Mouse (Mus musculus) lung, embryonic 16.5 days (tissue): ENCODE measurements around the gene Adtrp. TPM values are rescaled to one million over a fixed set of nuclear protein-coding genes. Genes with fewer than 3 reads are reported as not detected.
A peak's percentile ranks its signal among the peaks of the same experiment; 100 is the strongest.

Experiments
- ATAC-seq: fragments of 200-750 bp; cut with Nextera tagmentation; 2 replicates; pipeline ENCODE4 v1.8.0; 2017; ENCODE audit warnings: low read depth, mild to moderate bottlenecking, moderate library complexity
- H3K27ac ChIP-seq: fragments of 300-500 bp; sonication (generic); 2 replicates; pipeline ENCODE4 v1.5.1; 2014; ENCODE audit warnings: mild to moderate bottlenecking, control low read depth, low read length
- H3K27me3 ChIP-seq: fragments of 300-500 bp; sonication (generic); 2 replicates; pipeline ENCODE4 v1.6.1; 2014; ENCODE audit warnings: low read depth, low read length, mixed read lengths; ENCODE audit not compliant: control insufficient read depth, insufficient read depth
- H3K36me3 ChIP-seq: fragments of 300-500 bp; sonication (generic); 2 replicates; pipeline ENCODE4 v1.6.1; 2014; ENCODE audit warnings: low read length; ENCODE audit not compliant: control insufficient read depth, insufficient read depth
- H3K4me1 ChIP-seq: fragments of 300-500 bp; sonication (generic); replicated peaks from 2 replicates; pipeline ENCODE4 v1.6.1; 2014; ENCODE audit warnings: low read length, mixed read lengths; ENCODE audit not compliant: control insufficient read depth, insufficient read depth
- H3K4me2 ChIP-seq: fragments of 300-500 bp; sonication (generic); 2 replicates; pipeline ENCODE4 v1.6.1; 2014; ENCODE audit warnings: low read depth, low read length, control low read depth
- H3K4me3 ChIP-seq: fragments of 300-500 bp; sonication (generic); 2 replicates; pipeline ENCODE4 v1.5.1; 2014; ENCODE audit warnings: mild to moderate bottlenecking, low read length, control low read depth
- H3K9ac ChIP-seq: fragments of 300-500 bp; sonication (generic); 2 replicates; pipeline ENCODE4 v1.6.1; 2014; ENCODE audit warnings: low read length, control low read depth
- H3K9me3 ChIP-seq: fragments of 300-500 bp; sonication (generic); 2 replicates; pipeline ENCODE4 v1.6.1; 2016; ENCODE audit warnings: low read length; ENCODE audit not compliant: control insufficient read depth
- WGBS: fragments of 180-500 bp; shearing (Covaris S2); extraction: QIAGEN DNeasy Blood & Tissue Kit; methylation state at CpG from one replicate; pipeline ENCODE4 v1.1.7; 2014; 5-methylcytosine and 5-hydroxymethylcytosine counted together
- polyA plus RNA-seq: library from polyadenylated mRNA; unstranded; fragments of >200 nt; fragmentation: Nextera tagmentation; extraction: Ambion mirVana; gene quantifications from 2 replicates; pipeline ENCODE4 v1.2.1, GENCODE M21; 2015

The Adtrp gene
- polyA plus RNA-seq, 1 experiment from 2014 or later: 0.39 TPM

- Histone ChIP-seq H3K4me1 (peaks cover 8% of the 10 kb centered on the region; the same call in 1 of the 2 replicates), H3K4me3 (no peak overlapping the region), H3K27ac (no peak overlapping the region; the same call in 1 of the 2 replicates), H3K27me3 (no peaks in the 10 kb centered on the region), H3K36me3 (no peaks in the 10 kb centered on the region), H3K9me3 (no peaks in the 10 kb centered on the region), H3K4me2 (peak overlapping the region; percentile 26), H3K9ac (no peak overlapping the region)
- ATAC-seq: peak; percentile 61; the same call in 1 of the 2 replicates
- WGBS: 52% methylated on average over 7 of the region's 7 CpGs
These were observed 25.2 kb upstream of the Adtrp start for GRCm38 (mm10) chr13:41872686-41873085.

GRCm38 (mm10) chr13:41872161-41872562 lies 24.7 kb upstream of the Adtrp start:
- 23% methylated on average over 8 of the region's 8 CpGs for WGBS
- Histone ChIP-seq H3K9me3 (no peaks in the 10 kb centered on the region), H3K27me3 (no peaks in the 10 kb centered on the region), H3K4me3 (no peak overlapping the region), H3K4me1 (peaks cover 8% of the 10 kb centered on the region; the same call in 1 of the 2 replicates), H3K27ac (peak overlapping the region; percentile 23; the same call in 1 of the 2 replicates), H3K4me2 (peak overlapping the region; percentile 26), H3K36me3 (no peaks in the 10 kb centered on the region), H3K9ac (no peak overlapping the region)
- ATAC-seq: peak; percentile 52

- Histone ChIP-seq H3K27ac (peak overlapping the region; percentile 3; the same call in 1 of the 2 replicates), H3K36me3 (no peaks in the 10 kb centered on the region), H3K4me3 (no peak overlapping the region), H3K4me2 (no peak overlapping the region), H3K9ac (no peak overlapping the region), H3K9me3 (no peaks in the 10 kb centered on the region), H3K27me3 (no peaks in the 10 kb centered on the region), H3K4me1 (peaks cover 4% of the 10 kb centered on the region; the same call in 1 of the 2 replicates)
- peak; percentile 67 for ATAC-seq
- 49% methylated on average over 2 of the region's 2 CpGs for WGBS
These were observed 20.0 kb upstream of the Adtrp start for GRCm38 (mm10) chr13:41867533-41867932.

GRCm38 (mm10) chr13:41865575-41865974 lies 18.1 kb upstream of the Adtrp start:
- no peak overlapping the region for H3K9ac ChIP-seq
- no peaks in the 10 kb centered on the region for H3K36me3 ChIP-seq
- ATAC-seq: peak; percentile 81
- H3K4me1 ChIP-seq: no peaks in the 10 kb centered on the region; the same call in 1 of the 2 replicates
- no peaks in the 10 kb centered on the region for H3K27me3 ChIP-seq
- H3K9me3 ChIP-seq: peaks cover 1% of the 10 kb centered on the region; the same call in 1 of the 2 replicates
- H3K4me3 ChIP-seq: no peak overlapping the region
- H3K27ac ChIP-seq: peak overlapping the region; percentile 48
- H3K4me2 ChIP-seq: no peak overlapping the region
- 30% methylated on average over 6 of the region's 6 CpGs for WGBS

DNA sequence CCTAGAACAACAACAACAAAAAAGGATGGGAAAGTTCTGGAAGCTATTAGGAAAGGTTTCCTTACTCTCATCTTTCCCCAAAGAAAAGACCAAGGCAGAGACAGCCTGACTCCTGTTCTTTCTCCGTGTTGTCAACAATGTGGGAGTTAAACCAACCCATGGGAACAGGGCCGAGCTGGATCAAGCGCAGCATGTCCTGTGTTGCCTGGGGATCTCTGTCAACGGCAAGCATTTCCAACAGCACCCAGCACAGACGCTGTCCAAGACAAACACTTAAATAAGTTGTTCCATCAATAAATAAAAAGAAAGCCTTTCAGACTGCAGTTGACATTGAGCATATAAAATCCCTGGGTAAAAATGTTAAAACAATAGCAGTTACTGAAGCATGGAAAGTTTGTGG lies 17.6 kb upstream of the Adtrp start:
- H3K4me2 ChIP-seq: no peak overlapping the region
- no peaks in the 10 kb centered on the region for H3K36me3 ChIP-seq
- peaks cover 2% of the 10 kb centered on the region; the same call in 1 of the 2 replicates for H3K9me3 ChIP-seq
- peak overlapping the region; percentile 48; the same call in 1 of the 2 replicates for H3K27ac ChIP-seq
- 44% methylated on average over 5 of the region's 5 CpGs for WGBS
- H3K4me1 ChIP-seq: no peaks in the 10 kb centered on the region; the same call in 1 of the 2 replicates
- H3K4me3 ChIP-seq: no peak overlapping the region
- 0 out of 2 replicates have a peak, but pooled peaks have one; percentile 31 for ATAC-seq
- H3K27me3 ChIP-seq: no peaks in the 10 kb centered on the region
- no peak overlapping the region for H3K9ac ChIP-seq

GRCm38 (mm10) chr13:41860603-41861405 lies 13.3 kb upstream of the Adtrp start:
- Histone ChIP-seq H3K9me3 (peaks cover 2% of the 10 kb centered on the region; the same call in 1 of the 2 replicates), H3K4me3 (no peak overlapping the region), H3K9ac (no peak overlapping the region), H3K4me1 (peaks cover 6% of the 10 kb centered on the region), H3K27me3 (no peaks in the 10 kb centered on the region), H3K27ac (no peak overlapping the region), H3K4me2 (no peak overlapping the region), H3K36me3 (no peaks in the 10 kb centered on the region)
- no peak for ATAC-seq
- WGBS: 83% methylated on average over 15 of the region's 15 CpGs

DNA sequence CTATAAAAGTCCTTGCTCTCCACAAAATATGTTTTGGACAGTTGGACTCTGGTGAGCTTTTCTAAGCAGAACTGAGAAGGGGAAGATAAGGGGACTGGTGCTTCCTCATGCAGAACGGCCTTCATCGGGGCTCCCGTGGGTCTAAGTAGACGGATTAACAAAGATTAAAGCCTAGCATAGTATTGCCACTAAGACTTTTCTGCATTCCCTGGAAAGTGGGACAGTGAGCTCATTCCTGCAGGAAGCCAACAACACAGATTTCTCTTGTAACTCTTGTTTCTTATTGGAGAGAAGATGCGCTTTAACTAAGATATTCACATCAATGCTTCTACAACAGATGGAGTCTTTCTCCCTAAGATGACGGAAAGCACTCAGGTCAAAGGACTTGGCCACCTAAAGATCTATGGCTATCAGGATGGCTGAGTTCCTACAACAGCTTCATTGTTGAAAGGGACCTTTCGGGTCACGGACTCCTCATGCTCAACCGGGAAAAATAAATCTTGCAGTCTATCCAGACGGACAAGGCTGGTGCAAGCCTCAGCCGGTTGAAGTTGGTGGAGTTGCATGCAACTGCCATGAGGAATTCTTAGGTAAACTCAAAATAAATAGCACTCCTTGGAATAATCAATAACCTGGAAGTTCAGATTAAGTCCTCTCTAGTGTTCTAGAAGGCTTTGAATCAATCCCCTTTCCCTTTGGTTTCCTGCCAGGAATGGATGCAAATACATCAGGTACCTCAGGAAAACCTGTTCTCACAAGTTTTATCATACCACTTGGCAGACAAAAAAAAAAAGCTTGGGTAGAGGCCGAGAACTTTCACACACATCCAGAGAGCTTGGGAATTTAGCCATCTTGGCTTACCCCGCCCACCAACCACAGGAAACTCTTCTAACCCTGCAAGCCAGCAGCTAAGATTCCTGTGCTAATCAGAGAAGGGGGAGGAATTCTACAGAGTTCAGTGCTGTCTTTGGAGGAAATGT lies 8.0 kb upstream of the Adtrp start:
- peak overlapping the region; percentile 43; the same call in 1 of the 2 replicates for H3K27ac ChIP-seq
- 69% methylated on average over 13 of the region's 13 CpGs for WGBS
- H3K4me3 ChIP-seq: no peak overlapping the region
- H3K4me2 ChIP-seq: no peak overlapping the region
- peak; percentile 92 for ATAC-seq
- no peaks in the 10 kb centered on the region for H3K36me3 ChIP-seq
- H3K4me1 ChIP-seq: peaks cover 6% of the 10 kb centered on the region
- no peaks in the 10 kb centered on the region for H3K27me3 ChIP-seq
- H3K9me3 ChIP-seq: peaks cover under 1% of the 10 kb centered on the region; the same call in 1 of the 2 replicates
- no peak overlapping the region for H3K9ac ChIP-seq

- Histone ChIP-seq H3K36me3 (no peaks in the 10 kb centered on the region), H3K4me2 (no peak overlapping the region), H3K9me3 (no peaks in the 10 kb centered on the region), H3K4me1 (peaks cover 8% of the 10 kb centered on the region), H3K27ac (no peak overlapping the region), H3K27me3 (no peaks in the 10 kb centered on the region), H3K4me3 (no peak overlapping the region), H3K9ac (no peak overlapping the region)
- WGBS: 57% methylated on average over 3 of the region's 3 CpGs
- ATAC-seq: no peak
These were observed 3.4 kb upstream of the Adtrp start for GRCm38 (mm10) chr13:41850727-41851378.
